ENCODE assay signal across 13 mouse cellular contexts in the genomic region with DNA sequence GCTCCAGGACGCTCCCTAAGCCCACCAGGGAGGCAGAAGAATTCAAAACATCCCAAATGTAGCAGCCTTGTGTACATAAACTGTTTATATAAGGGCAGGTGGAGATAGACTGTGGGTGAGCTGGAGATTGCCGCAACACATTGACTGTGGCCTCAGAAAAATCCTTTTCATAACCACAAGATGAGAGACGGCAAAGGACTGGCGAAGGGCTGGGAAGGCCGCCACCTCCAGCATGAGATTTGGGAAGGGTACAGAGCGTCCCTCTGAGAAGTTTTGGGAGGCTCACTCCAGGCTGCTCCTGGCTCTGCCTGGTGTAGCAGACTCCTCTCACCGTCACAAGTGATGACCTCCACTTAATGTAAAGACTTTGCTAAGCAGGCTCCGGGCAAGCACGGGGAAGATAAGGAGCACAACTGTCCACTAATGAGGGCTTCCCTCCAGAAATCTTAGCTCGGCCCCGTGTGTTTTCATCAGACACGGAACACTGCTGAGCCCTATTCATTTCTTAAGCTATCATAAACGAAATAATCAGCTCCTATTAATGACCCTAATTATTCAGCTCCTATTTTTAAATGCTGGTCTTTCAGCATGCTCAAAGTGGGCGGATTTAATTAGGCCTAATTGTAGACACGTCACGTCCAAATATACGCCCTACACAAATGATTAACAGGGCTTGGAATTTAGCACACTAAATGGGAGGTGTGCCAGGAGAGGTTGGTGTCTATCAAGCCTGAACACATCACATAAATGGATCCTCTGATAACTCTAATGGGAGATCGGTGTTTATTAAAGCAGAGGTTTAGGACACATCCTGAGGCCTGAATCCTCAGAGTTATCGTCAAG. TPM values are rescaled to one million over a fixed set of nuclear protein-coding genes. Genes with fewer than 3 reads are reported as not detected.
DNase-seq lines count a peak whose midpoint lies in the region; ATAC-seq and TF ChIP-seq lines count a peak whose summit lies in the region.
"Had no signal": no experiment of that assay in that cellular context is flagged by ENCODE, and none has a peak within 500 bp of the region (broad histone marks: within the 10 kb centered on the region; RNA-seq: fewer than 3 reads in every experiment).

No protein-coding gene starts in this region.

- H3K4me1 ChIP-seq in kidney, embryonic 14.5 days (ENCODE audit: control insufficient read depth, insufficient read depth, low read length): peaks cover 6% of the 10 kb centered on the region
- no peaks in the 10 kb centered on the region for H3K4me1 ChIP-seq in midbrain, postnatal 0 days (ENCODE audit: insufficient read depth, low read length)
- peaks cover 4% of the 10 kb centered on the region; the same call in 1 of the 2 replicates for H3K4me1 ChIP-seq in midbrain, embryonic 13.5 days (replicated peaks)

- WGBS in kidney, embryonic 14.5 days: 75% methylated on average over 19 of the region's 19 CpGs
- 57% methylated on average over 19 of the region's 19 CpGs for WGBS in midbrain, postnatal 0 days
- WGBS in midbrain, embryonic 13.5 days: 60% methylated on average over 19 of the region's 19 CpGs

- no peaks in the 10 kb centered on the region for H3K9me3 ChIP-seq in kidney, embryonic 14.5 days (ENCODE audit: control insufficient read depth, low read length)
- H3K9me3 ChIP-seq in midbrain, postnatal 0 days (ENCODE audit: low read length): no peaks in the 10 kb centered on the region
- no peaks in the 10 kb centered on the region for H3K9me3 ChIP-seq in midbrain, embryonic 13.5 days
- H3K9me3 ChIP-seq: liver, embryonic 13.5 days; midbrain, embryonic 12.5 days had no signal

- TF ChIP-seq CTCF in midbrain, postnatal 0 days (IDR thresholded peaks at IDR 0.05): no peak

- no peaks in the 10 kb centered on the region for H3K36me3 ChIP-seq in kidney, embryonic 14.5 days (ENCODE audit: control insufficient read depth, insufficient read depth, low read length)
- H3K36me3 ChIP-seq in midbrain, postnatal 0 days (ENCODE audit: insufficient read depth, low read length): no peaks in the 10 kb centered on the region
- no peaks in the 10 kb centered on the region for H3K36me3 ChIP-seq in midbrain, embryonic 13.5 days
- H3K36me3 ChIP-seq: liver, embryonic 13.5 days; midbrain, embryonic 12.5 days had no signal

- no peak overlapping the region for H3K4me2 ChIP-seq in kidney, embryonic 14.5 days (replicated peaks; ENCODE audit: low read depth, low read length)
- no peak overlapping the region for H3K4me2 ChIP-seq in midbrain, postnatal 0 days (ENCODE audit: low read depth, low read length, poor library complexity, severe bottlenecking)
- no peak overlapping the region for H3K4me2 ChIP-seq in midbrain, embryonic 13.5 days (replicated peaks)
- H3K4me2 ChIP-seq: liver, embryonic 13.5 days; midbrain, embryonic 12.5 days had no signal

- no peak overlapping the region; the same call in 1 of the 2 replicates for H3K9ac ChIP-seq in kidney, embryonic 14.5 days (ENCODE audit: low read depth, low read length)
- no peak overlapping the region for H3K9ac ChIP-seq in midbrain, postnatal 0 days (replicated peaks; ENCODE audit: low read length, poor library complexity, severe bottlenecking)
- H3K9ac ChIP-seq in midbrain, embryonic 13.5 days (replicated peaks): no peak overlapping the region
- H3K9ac ChIP-seq: liver, embryonic 13.5 days; midbrain, embryonic 12.5 days had no signal

- no peak for ATAC-seq in kidney, embryonic 14.5 days (ENCODE audit: low FRiP score, low TSS enrichment)
- ATAC-seq in midbrain, postnatal 0 days (ENCODE audit: low FRiP score): no peak
- ATAC-seq in midbrain, embryonic 13.5 days: no peak
- ATAC-seq in activated CD4-positive, CD25-positive, alpha-beta regulatory T cell, adult 4 months: no peak

- no peak overlapping the region; the same call in 1 of the 2 replicates for H3K27ac ChIP-seq in kidney, embryonic 14.5 days (ENCODE audit: low read depth, low read length)
- H3K27ac ChIP-seq in midbrain, postnatal 0 days (ENCODE audit: low read depth, low read length): no peak overlapping the region
- no peak overlapping the region for H3K27ac ChIP-seq in midbrain, embryonic 13.5 days
- H3K27ac ChIP-seq: liver, embryonic 13.5 days; midbrain, embryonic 12.5 days had no signal

- no peak overlapping the region for H3K4me3 ChIP-seq in kidney, embryonic 14.5 days (ENCODE audit: low read length)
- H3K4me3 ChIP-seq in midbrain, postnatal 0 days (ENCODE audit: low read depth, low read length): no peak overlapping the region
- no peak overlapping the region for H3K4me3 ChIP-seq in midbrain, embryonic 13.5 days (replicated peaks)
- H3K4me3 ChIP-seq: liver, embryonic 13.5 days; midbrain, embryonic 12.5 days had no signal

- H3K27me3 ChIP-seq in kidney, embryonic 14.5 days (ENCODE audit: control insufficient read depth, insufficient read depth, low read length): no peaks in the 10 kb centered on the region
- H3K27me3 ChIP-seq in midbrain, postnatal 0 days (ENCODE audit: insufficient read depth, low read length): no peaks in the 10 kb centered on the region
- no peaks in the 10 kb centered on the region for H3K27me3 ChIP-seq in midbrain, embryonic 13.5 days
- H3K27me3 ChIP-seq: liver, embryonic 13.5 days; midbrain, embryonic 12.5 days had no signal

- peak; percentile 66 for DNase-seq in kidney, adult 11 months
- DNase-seq in midbrain, postnatal 0 days (ENCODE audit: low spot score): peak; percentile 18
- peak; percentile 88 for DNase-seq in kidney, adult 9 months
- DNase-seq in yolk sac, embryonic 10.5 days (ENCODE audit: low spot score): peak; percentile 70
- no peak for DNase-seq in heart, adult 8-10 months (ENCODE audit: low spot score)
- DNase-seq: adrenal gland, adult 8-10 months; cerebellum, adult 2 months; liver, embryonic 13.5 days; thymus, postnatal 25 days had no signal

RNA-seq across cellular contexts. Expression of a gene that starts 33.5 kb away (rescaled TPM):
- polyA plus RNA-seq in kidney, embryonic 14.5 days (2014; fragmentation: Nextera tagmentation; extraction: Ambion mirVana): 30.3 and 46.5 TPM in 2 replicates
- total RNA-seq in midbrain, postnatal 0 days (2014; rRNA removed): 19.0 and 21.9 TPM in 2 replicates
- polyA plus RNA-seq in midbrain, postnatal 0 days (2015; fragmentation: Nextera tagmentation; extraction: Ambion mirVana): 15.9 and 16.5 TPM in 2 replicates
- polyA plus RNA-seq in midbrain, embryonic 13.5 days (2015; fragmentation: Nextera tagmentation; extraction: Ambion mirVana): 12.1 and 13.2 TPM in 2 replicates
- total RNA-seq in heart, adult 8-10 months (2022): 10 to 100 TPM; 59.7 to 95.7 (median 76.1) TPM
- polyA plus RNA-seq in activated CD4-positive, CD25-positive, alpha-beta regulatory T cell, adult 4 months (2017; shearing (Covaris generic)): 1 to 10 TPM; 4.2 to 4.3 TPM
